Mouse (Mus musculus) brain, embryonic 18.5 days (tissue): ENCODE data around the gene Tspan5.

Source experiments
- DNase-seq: peaks from one replicate; pipeline ENCODE4 v3.0.0-alpha.2; 2012; ENCODE audit warnings: low read depth, low spot score

The Tspan5 gene

DNA sequence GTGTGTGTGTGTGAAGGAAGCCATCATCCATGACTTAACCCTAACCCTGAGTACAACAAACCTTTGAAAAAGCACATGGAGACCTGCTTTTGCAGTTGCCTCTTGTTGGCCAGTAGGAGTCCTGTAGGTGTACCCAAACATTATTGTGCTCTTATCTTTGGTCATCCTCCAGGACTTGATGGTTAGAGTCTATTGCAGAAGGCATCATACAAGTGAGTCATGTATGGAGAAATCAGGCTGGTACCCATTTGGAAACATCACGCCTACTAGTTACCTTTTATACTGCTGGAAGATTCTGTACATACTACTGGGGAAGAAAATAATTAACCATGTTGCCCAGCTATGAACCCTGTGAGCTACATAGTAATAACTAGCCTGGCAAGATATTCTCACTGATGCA lies 103.8 kb downstream of the Tspan5 start:
- DNase-seq = no peak

GRCm38 (mm10) chr3:138847809-138848208 lies 105.8 kb downstream of the Tspan5 start:
- DNase-seq = no peak

- DNase-seq = no peak
Measured at GRCm38 (mm10) chr3:138849755-138850301, 107.8 kb downstream of the Tspan5 start.

- no peak for DNase-seq
Measured at GRCm38 (mm10) chr3:138851876-138852275, 109.9 kb downstream of the Tspan5 start.

DNA sequence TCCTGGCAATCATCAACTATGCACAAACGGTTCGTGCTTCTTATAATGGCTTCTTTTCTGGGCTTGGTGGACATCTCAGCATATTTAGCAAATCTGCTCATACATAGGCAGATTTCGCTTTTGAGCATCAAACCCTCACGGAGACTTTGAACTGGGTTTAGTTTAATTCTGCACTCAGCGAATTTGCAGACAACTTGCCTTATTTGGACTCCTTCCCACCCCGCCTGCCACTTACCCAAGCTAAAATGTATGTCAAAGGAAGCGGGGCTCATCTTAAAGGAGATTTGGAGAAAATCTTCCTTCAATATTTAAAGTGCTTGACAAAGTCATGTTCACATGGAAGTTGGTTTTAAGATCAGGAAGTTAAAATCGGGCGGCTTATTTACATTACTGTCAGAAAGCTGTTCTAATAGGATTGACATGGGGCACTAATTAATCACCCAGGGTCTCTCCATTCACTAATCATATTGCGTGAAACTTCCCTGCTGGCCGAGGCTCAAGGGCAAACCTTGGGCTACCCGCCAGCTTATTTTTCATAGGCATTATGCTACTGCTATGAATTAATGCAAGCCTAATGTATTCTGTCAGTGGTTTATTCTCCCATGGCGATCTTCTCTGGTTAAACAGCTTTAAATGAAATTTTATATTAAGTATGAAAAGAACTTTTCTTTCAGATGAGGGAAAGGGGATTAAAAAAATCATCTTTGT lies 111.1 kb downstream of the Tspan5 start:
- DNase-seq = no peak

- no peak for DNase-seq
Measured at GRCm38 (mm10) chr3:138853996-138854836, 112.2 kb downstream of the Tspan5 start.

GRCm38 (mm10) chr3:138855387-138855786 lies 113.4 kb downstream of the Tspan5 start:
- no peak for DNase-seq

DNA sequence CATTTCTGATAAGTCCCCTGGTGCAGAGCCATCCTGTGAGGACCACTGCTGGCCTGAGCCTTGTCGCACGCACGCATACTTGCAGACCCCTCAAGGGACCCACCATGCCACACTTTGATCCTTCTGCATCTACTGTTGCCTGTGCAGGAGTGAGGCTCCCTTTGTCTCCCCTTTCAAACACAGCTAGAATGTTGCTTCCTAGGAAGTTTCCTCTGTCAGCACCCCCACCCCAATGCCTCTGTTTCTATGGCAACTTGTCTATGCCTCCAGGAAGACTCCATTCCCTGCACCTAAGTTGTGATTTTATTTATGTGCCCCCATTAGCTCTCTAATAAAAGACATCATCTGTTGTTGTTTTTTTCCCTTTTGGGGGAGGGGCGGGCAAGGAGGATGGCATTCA lies 115.0 kb downstream of the Tspan5 start:
- no peak for DNase-seq

- DNase-seq = no peak
Measured at GRCm38 (mm10) chr3:138857805-138858546, 116.0 kb downstream of the Tspan5 start.

DNA sequence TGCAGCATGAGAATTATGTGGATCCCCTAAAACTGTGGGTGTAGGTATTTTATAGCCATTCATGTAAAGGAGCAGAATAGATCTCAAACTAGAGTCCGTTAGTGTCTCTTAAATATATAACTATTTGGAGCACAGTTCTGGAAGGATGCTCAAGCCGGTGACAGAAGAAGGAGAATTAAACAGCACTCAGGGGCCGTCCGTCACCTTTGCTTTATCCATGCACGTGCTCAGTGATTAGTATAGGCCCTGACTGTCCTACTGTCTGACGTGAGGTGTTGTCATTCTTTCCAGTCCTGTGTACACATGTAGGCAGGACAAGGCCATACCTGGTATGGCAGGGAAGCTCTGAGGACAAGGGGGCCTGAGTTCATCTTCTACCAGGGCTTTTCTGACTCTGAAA lies 116.7 kb downstream of the Tspan5 start:
- DNase-seq = no peak

- DNase-seq = no peak
Measured at GRCm38 (mm10) chr3:138859166-138859565, 117.2 kb downstream of the Tspan5 start.

GRCm38 (mm10) chr3:138859666-138860065 lies 117.7 kb downstream of the Tspan5 start:
- no peak for DNase-seq

DNA sequence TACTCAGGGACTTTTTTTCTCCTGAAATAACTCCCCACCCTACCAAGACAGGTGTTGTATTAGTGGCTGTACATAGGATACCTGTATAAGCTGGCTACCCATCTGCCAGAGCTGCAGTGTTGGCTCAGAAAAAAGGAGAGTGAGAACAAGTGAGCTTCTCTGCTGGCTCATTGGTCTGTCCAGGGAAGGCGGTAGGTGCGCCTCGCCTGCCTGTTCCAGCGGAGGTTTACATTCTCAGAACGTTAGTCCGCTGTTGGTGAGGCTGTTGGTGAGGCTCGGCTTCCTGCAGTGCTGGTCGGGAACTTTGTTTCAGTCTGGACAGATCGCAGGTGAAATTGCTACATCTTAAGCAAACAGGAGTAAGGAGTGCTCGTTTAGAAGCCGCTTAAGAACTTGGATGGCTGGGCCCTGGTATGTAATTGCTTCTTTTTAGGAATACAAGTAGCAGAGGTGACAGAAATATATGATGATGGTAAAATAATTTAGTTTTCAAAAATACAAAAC lies 118.3 kb downstream of the Tspan5 start:
- no peak for DNase-seq

- no peak for DNase-seq
Measured at GRCm38 (mm10) chr3:138861032-138861431, 119.0 kb downstream of the Tspan5 start.

GRCm38 (mm10) chr3:138861589-138861988 lies 119.6 kb downstream of the Tspan5 start:
- no peak for DNase-seq

- no peak for DNase-seq
Measured at GRCm38 (mm10) chr3:138864166-138864648, 122.2 kb downstream of the Tspan5 start.

GRCm38 (mm10) chr3:138865271-138865670 lies 123.3 kb downstream of the Tspan5 start:
- DNase-seq = no peak

DNA sequence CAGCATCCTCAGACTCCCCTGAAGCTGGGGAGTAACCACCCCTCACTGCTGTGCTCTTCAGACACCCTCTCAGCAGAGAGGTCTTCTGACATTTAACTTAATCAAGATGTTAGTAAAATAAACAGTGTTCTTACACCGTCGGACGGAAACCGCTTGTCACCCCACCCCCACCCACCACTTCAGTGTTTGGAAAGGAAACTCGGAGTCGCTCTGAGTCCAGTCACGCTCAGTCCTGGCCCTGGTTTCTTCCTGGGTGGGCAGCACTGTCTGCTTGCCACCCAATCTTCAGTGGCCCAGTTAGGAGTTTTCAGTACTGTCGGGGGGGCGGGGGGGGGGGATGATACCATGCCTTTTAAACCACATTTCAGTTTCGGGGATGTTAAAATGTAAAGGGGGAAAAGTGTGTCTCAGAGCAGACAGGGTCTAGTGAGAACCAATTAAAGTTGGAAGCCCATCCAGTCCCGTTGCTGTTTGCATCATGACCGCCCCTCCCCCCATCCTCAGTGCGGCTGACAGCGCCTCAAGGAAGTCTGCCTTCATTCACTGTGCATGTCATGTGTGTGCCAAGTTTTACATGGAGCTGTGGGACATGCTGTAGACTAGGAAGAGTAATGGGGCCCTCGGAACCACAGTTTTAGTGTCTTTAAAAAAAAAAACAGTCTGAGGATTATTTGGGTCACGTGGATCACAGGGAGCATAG lies 125.3 kb downstream of the Tspan5 start:
- no peak for DNase-seq

DNA sequence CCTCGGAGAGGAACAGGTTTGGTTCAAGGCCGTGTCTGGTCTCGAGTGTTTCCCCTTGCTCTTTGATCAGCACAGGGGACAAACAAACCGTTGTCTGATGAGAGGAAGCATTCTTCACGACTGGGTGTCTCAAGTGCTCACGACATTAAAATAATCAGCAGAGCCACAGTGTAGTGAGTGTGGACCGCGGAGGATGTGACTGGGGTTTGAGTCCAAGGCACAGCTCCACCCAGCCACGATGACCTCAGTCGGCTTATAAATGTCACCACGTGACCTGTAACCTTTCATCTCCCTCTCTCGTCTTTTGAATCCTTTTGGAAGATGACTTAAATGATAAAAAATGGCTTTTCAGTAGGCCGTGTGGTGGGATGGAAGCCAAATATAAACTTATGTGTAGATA lies 126.4 kb downstream of the Tspan5 start:
- DNase-seq = no peak

DNA sequence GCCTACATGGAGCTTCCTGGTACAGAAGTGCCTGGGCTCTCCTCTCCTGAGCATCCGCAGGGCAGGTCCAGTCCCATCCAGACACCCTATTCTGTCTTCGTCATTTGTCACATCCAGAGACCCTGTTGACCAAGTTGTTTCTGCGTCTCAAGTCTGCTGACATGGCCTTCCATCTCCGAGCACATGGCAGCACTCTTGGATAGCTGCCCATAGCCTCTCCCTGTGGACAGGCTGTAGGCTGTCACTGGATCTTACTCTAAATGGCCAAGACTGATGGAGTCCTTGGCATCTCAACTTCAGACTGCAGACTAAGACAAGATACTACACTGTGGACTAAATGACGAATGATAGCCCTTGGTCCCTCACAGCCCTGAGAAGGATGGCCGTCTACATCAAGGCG lies 133.3 kb downstream of the Tspan5 start:
- DNase-seq = no peak

GRCm38 (mm10) chr3:138875936-138876335 lies 133.9 kb downstream of the Tspan5 start:
- no peak for DNase-seq
